Mouse (Mus musculus): ENCODE results near the gene Gdpd1.

- TF ChIP-seq CTCF (IDR thresholded peaks at IDR 0.05; ENCODE audit: low read depth) (no peak), EP300 (optimal IDR thresholded peaks at IDR 0.05) (no peak)
These were observed 26.9 kb downstream of the Gdpd1 start for GRCm38 (mm10) chr11:87046968-87047367.
